Mouse (Mus musculus): ENCODE measurements around the gene Kif3c.
A peak's percentile ranks its signal among the peaks of the same experiment; 100 is the strongest.
"Not testable (repeated sequence)": the region's sequence is repeated elsewhere in the genome, so short reads cannot be mapped to it uniquely, and the experiment has no call there.

Kif3c gene

GRCm38 (mm10) chr12:3368771-3369170 lies 3.8 kb downstream of the Kif3c start:
- no peak for DNase-seq (ENCODE audit: low read depth, low spot score)

- no peak for DNase-seq (ENCODE audit: low read depth, low spot score)
Measured at GRCm38 (mm10) chr12:3370979-3371925, 6.3 kb downstream of the Kif3c start.

- DNase-seq (ENCODE audit: low read depth, low spot score): no peak
Measured at GRCm38 (mm10) chr12:3371991-3372390, 7.1 kb downstream of the Kif3c start.

GRCm38 (mm10) chr12:3373566-3373965 lies 8.6 kb downstream of the Kif3c start:
- DNase-seq (ENCODE audit: low read depth, low spot score): no peak

GRCm38 (mm10) chr12:3374552-3374951 lies 9.6 kb downstream of the Kif3c start:
- no peak for DNase-seq (ENCODE audit: low read depth, low spot score)

- no peak for DNase-seq (ENCODE audit: low read depth, low spot score)
Measured at GRCm38 (mm10) chr12:3377190-3377589, 12.3 kb downstream of the Kif3c start.

- no peak for DNase-seq (ENCODE audit: low read depth, low spot score)
Measured at GRCm38 (mm10) chr12:3377755-3378154, 12.8 kb downstream of the Kif3c start.

GRCm38 (mm10) chr12:3384860-3385259 lies 19.9 kb downstream of the Kif3c start:
- no peak for DNase-seq (ENCODE audit: low read depth, low spot score)

GRCm38 (mm10) chr12:3385271-3385670 lies 20.3 kb downstream of the Kif3c start:
- DNase-seq (ENCODE audit: low read depth, low spot score): no peak

- DNase-seq (ENCODE audit: low read depth, low spot score): no peak
Measured at GRCm38 (mm10) chr12:3385940-3386339, 21.0 kb downstream of the Kif3c start.

GRCm38 (mm10) chr12:3387891-3388290 lies 23.0 kb downstream of the Kif3c start:
- DNase-seq (ENCODE audit: low read depth, low spot score): no peak

- DNase-seq (ENCODE audit: low read depth, low spot score): no peak
Measured at GRCm38 (mm10) chr12:3389394-3389793, 24.5 kb downstream of the Kif3c start.

- no peak for DNase-seq (ENCODE audit: low read depth, low spot score)
Measured at GRCm38 (mm10) chr12:3390071-3390470, 25.1 kb downstream of the Kif3c start.

GRCm38 (mm10) chr12:3390577-3391262 lies 25.8 kb downstream of the Kif3c start:
- DNase-seq (ENCODE audit: low read depth, low spot score): peak; percentile 61

GRCm38 (mm10) chr12:3391276-3391675 lies 26.3 kb downstream of the Kif3c start:
- no peak for DNase-seq (ENCODE audit: low read depth, low spot score)

GRCm38 (mm10) chr12:3393140-3393539 lies 28.2 kb downstream of the Kif3c start:
- no peak for DNase-seq (ENCODE audit: low read depth, low spot score)

GRCm38 (mm10) chr12:3396931-3397330 lies 32.0 kb downstream of the Kif3c start:
- no peak for DNase-seq (ENCODE audit: low read depth, low spot score)

- DNase-seq (ENCODE audit: low read depth, low spot score): not testable (repeated sequence)
Measured at GRCm38 (mm10) chr12:3405662-3406061, 40.7 kb downstream of the Kif3c start.

GRCm38 (mm10) chr12:3406585-3406984 lies 41.7 kb downstream of the Kif3c start:
- DNase-seq (ENCODE audit: low read depth, low spot score): no peak

GRCm38 (mm10) chr12:3414956-3415355 lies 50.0 kb downstream of the Kif3c start:
- DNase-seq (ENCODE audit: low read depth, low spot score): no peak

GRCm38 (mm10) chr12:3418761-3419160 lies 53.8 kb downstream of the Kif3c start:
- DNase-seq (ENCODE audit: low read depth, low spot score): no peak

- DNase-seq (ENCODE audit: low read depth, low spot score): no peak
Measured at GRCm38 (mm10) chr12:3420519-3420918, 55.6 kb downstream of the Kif3c start.

GRCm38 (mm10) chr12:3422786-3423185 lies 57.9 kb downstream of the Kif3c start:
- no peak for DNase-seq (ENCODE audit: low read depth, low spot score)
